Mouse (Mus musculus): Measurements from ENCODE around the gene Nr3c2.

DNA sequence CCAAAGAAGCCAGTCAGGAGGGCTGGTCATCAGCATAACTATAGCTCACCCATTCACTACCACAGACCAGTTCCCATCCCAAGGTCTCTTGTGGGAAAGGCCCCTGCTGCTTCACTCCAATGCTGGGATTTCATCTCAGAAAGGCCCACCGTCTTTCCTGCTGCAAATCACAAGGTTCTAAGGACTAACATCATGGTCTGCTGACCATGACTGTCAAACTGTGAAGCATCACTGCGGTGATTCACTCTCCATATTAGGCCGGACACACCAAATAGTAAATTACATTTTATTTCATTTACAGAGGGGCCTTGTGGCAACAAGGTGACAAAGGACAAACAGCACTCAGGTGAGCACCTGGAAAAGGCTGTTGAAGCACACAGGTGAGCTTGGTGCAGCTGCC, 350.9 kb downstream of the Nr3c2 start:
- no peak for TF ChIP-seq GATA1 (IDR thresholded peaks at IDR 0.05; ENCODE audit: low read length)
- TF ChIP-seq TAL1 (IDR thresholded peaks at IDR 0.05; ENCODE audit: low read length), result no peak

Data from erythroblast, embryonic 14.5 days (primary cell).